Mouse (Mus musculus) heart, postnatal 0 days (tissue): ENCODE measurements at regions not wholly inside any gene's neighbourhood (a gene's known extent, or its start where the extent isn't known, plus 50 kb on each side); places are given as distances from the start of the nearest gene placed in this dataset.
A peak's percentile ranks its signal among the peaks of the same experiment; 100 is the strongest.

Experiments
- ATAC-seq: fragments of 200-750 bp; cut with Nextera tagmentation; 2 replicates; pipeline ENCODE4 v1.8.0; 2017; ENCODE audit warnings: low read depth, moderate number of reproducible peaks, moderate library complexity; ENCODE audit not compliant: insufficient read depth
- DNase-seq: peaks from one replicate; pipeline ENCODE4 v3.0.0-alpha.2; 2016; ENCODE audit warnings: low spot score
- H3K27ac ChIP-seq: fragments of 300-500 bp; sonication (generic); 2 replicates; pipeline ENCODE4 v1.5.1; 2014; ENCODE audit warnings: low read depth, mild to moderate bottlenecking
- H3K27me3 ChIP-seq: fragments of 300-500 bp; sonication (generic); 2 replicates; pipeline ENCODE4 v1.6.1; 2014; ENCODE audit warnings: low read length, mixed read lengths; ENCODE audit not compliant: control insufficient read depth, insufficient read depth
- H3K36me3 ChIP-seq: fragments of 300-500 bp; sonication (generic); replicated peaks from 2 replicates; pipeline ENCODE4 v1.6.1; 2014; ENCODE audit warnings: low read length, mixed read lengths; ENCODE audit not compliant: control insufficient read depth, insufficient read depth
- H3K4me1 ChIP-seq: fragments of 300-500 bp; sonication (generic); 2 replicates; pipeline ENCODE4 v1.6.1; 2014; ENCODE audit warnings: antibody characterized with exemption; ENCODE audit not compliant: control insufficient read depth, insufficient read depth
- H3K4me2 ChIP-seq: fragments of 300-500 bp; sonication (generic); 2 replicates; pipeline ENCODE4 v1.6.1; 2014; ENCODE audit warnings: low read depth, mild to moderate bottlenecking, low read length, moderate library complexity
- H3K4me3 ChIP-seq: fragments of 300-500 bp; sonication (generic); 2 replicates; pipeline ENCODE4 v1.5.1; 2014; ENCODE audit warnings: low read depth, low read length
- H3K9ac ChIP-seq: fragments of 300-500 bp; sonication (generic); replicated peaks from 2 replicates; pipeline ENCODE4 v1.6.1; 2014; ENCODE audit warnings: low read depth, low read length, mixed read lengths
- H3K9me3 ChIP-seq: fragments of 300-500 bp; sonication (generic); replicated peaks from 2 replicates; pipeline ENCODE4 v1.6.1; 2016; ENCODE audit warnings: low read length; ENCODE audit not compliant: control insufficient read depth
- CTCF ChIP-seq: IDR thresholded peaks from 2 replicates; pipeline ENCODE4 v1.5.1; 2016; ENCODE audit warnings: antibody characterized with exemption, control low read depth, low read depth
- EP300 ChIP-seq: IDR thresholded peaks from 2 replicates; pipeline ENCODE4 v1.6.1; 2016; ENCODE audit warnings: antibody characterized with exemption, low read depth
- WGBS: fragments of 180-500 bp; shearing (Covaris S2); extraction: QIAGEN DNeasy Blood & Tissue Kit; methylation state at CpG from one replicate; pipeline ENCODE4 v1.1.7; 2014; 5-methylcytosine and 5-hydroxymethylcytosine counted together

DNA sequence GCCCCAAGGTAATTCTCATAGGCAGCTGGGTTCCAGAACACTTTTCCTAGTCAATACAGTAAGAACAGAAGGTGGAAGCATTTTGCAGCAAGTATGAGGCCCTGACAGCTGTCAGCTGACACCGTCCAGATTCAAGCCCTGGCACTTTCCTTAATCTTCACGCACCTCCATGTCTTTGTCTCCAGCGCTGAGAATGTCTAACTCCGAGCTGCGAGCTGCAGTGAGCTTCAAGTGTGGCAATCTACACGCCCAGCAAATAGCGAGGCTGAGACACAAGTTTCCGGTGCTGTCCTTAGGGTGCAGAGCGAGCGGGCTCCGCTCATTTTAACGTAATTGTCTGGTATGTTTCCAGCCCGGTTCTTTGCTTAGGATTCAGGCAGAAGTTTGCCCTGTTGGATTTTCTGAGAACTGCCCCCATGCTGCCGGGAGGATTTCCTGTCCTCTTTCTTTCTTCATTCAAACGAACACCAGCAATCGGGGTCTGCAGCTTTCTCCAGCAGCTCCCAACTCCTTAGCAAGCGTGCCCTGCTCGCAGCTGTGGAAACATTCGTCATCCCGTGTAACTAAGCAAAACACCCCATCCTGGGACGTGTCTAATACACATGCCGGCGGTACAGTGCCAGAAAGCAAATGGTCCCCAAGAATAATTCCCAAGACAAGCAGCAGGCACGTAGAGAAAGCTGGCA is 54.5 kb downstream of the Irx3 start:
- H3K36me3 ChIP-seq: no peaks in the 10 kb centered on the region
- no peak overlapping the region for H3K27ac ChIP-seq
- H3K4me3 ChIP-seq: no peak overlapping the region
- 0 out of 2 replicates have a peak, but pooled peaks cover 3% of the 10 kb centered on the region for H3K9me3 ChIP-seq
- H3K9ac ChIP-seq: 0 out of 2 replicates have a peak overlapping the region, but pooled peaks have one; percentile 11
- H3K4me1 ChIP-seq: peaks cover 5% of the 10 kb centered on the region
- H3K27me3 ChIP-seq: peaks cover 5% of the 10 kb centered on the region; the same call in 1 of the 2 replicates
- TF ChIP-seq CTCF (no peak), EP300 (no peak)
- H3K4me2 ChIP-seq: peak overlapping the region; percentile 39
- DNase-seq (no peak), ATAC-seq (no peak)
- WGBS: 36% methylated on average over 24 of the region's 24 CpGs

DNA sequence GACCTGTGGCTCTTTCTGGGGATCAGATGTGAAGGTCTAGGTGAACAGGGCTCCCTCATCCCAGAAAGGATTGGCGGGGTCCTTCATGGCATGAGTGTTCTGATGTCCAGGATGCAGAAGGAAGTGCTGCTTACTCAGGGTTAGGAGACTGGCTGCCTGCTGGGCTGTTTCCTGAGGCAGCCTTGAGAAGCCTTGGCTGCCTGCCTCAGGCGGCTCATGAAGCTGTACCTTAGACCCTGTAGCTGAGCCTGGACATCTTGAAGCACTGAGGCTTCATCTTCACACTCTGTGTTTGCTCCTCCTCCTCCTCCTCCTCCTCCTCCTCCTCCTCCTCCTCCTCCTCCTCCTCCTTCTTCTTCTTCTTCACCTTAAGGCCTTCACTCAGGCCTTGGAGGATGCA is 77.2 kb downstream of the Irx3 start:
- Histone ChIP-seq H3K27me3 (no peaks in the 10 kb centered on the region), H3K27ac (no peak overlapping the region), H3K4me1 (no peaks in the 10 kb centered on the region), H3K4me2 (no peak overlapping the region), H3K4me3 (no peak overlapping the region), H3K9me3 (no peaks in the 10 kb centered on the region), H3K9ac (no peak overlapping the region), H3K36me3 (no peaks in the 10 kb centered on the region)
- 64% methylated on average over 2 of the region's 2 CpGs for WGBS
- DNase-seq (no peak), ATAC-seq (no peak)
- TF ChIP-seq CTCF (no peak), EP300 (no peak)
